Mouse (Mus musculus): Measurements from ENCODE around the gene Vsx1.

The Vsx1 gene

DNA sequence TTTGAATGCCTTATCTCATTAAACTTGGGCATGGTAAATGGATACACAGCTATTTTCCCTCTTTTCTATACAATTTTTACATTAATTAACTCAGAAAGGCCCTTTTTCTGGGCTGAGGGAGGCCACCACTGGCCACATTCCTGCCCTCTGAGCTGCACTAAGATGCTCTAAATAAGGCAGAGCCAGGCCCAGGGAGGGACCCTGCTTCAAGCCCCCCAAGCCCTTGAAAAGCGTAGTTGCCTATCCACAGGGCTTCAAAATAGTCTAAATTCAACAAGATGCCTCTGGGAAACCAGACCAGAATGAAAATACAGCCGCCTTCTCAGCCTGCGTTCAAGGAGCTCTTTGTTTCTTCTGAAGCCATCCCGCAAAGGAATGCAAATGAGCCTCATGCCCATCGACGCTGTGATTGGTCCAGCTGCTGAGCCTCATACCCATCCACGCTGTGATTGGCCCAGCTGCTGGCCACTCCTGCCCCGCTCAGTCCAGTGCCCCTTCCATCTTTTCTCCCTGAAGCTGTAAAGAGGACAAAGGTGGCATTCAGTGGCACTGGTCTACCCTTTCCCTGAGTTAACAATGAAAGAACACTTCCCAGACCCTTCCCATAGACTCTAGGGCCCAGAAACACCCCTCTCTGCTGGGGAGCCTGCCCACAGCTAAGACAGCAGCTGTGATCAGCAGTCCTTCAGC is 45.3 kb downstream of the Vsx1 start:
- peak; percentile 81 for DNase-seq (ENCODE audit: low read depth, low spot score)

DNA sequence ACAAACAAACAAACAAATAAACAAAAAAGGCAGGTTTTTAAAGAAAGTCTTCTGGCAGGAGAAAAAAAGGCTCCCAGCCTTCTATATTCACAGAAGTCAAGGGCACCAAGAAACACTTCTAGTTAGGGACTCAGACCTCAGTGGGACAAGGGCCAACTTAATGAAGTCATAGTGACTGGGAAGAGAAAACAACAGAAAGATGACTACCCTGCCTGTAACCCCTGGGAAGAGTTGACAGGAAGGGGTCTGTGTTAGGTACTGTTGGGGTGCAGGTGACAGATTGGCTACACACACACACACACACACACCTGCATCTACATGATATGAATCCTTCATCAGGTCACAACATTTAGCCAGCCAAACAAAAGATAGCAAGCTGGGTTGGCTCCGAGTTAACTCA is 46.0 kb downstream of the Vsx1 start:
- no peak for DNase-seq (ENCODE audit: low read depth, low spot score)

DNA sequence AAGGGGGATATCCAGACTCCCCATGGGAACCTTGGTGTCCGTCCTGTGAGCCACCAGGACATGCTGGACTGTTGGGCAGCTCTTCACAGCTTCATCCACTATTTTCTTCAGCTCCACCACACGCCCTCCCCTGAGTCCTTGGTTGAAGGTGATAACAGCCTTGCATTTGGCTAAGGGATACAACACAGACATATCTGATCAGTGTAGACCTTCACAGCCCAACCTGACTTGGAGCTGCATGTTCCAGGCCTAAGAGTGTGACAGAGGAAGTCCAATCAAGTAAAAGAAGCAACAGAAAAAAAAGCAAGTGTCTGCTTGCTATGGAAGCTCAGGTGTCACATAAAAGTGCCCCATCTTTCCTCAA is 50.8 kb downstream of the Vsx1 start:
- no peak for DNase-seq (ENCODE audit: low read depth, low spot score)

DNA sequence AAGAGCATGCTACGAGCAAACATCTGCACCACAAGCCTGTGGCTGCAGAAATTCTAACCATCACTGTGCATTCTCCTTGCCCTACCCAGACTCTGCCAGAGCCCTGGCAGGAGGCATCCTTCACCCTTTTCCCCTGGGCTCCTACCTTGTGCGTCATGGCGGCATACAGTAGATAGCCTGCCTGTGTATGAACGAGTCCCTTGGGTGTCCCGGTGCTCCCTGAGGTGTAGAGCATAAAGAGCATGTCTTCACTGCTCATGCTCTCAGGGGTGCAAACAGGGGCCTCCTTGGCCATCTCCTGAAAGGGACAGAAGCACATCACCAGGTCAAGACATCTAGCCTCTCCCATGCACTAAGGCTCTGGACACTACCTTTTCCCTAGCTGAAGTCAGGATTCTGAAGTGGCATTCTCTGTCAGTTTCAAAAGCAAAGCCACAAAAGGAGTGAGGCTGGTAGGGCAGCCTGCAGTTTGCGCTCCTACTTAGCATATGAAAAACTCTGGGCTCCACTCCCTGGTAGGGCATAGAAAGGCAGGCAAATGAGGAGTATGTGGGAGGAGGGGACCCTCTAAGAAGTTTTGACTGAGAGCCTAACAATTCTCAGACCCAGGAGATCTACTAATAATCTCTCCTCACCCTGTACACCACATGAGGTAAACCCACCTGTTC is 51.3 kb downstream of the Vsx1 start:
- no peak for DNase-seq (ENCODE audit: low read depth, low spot score)

DNA sequence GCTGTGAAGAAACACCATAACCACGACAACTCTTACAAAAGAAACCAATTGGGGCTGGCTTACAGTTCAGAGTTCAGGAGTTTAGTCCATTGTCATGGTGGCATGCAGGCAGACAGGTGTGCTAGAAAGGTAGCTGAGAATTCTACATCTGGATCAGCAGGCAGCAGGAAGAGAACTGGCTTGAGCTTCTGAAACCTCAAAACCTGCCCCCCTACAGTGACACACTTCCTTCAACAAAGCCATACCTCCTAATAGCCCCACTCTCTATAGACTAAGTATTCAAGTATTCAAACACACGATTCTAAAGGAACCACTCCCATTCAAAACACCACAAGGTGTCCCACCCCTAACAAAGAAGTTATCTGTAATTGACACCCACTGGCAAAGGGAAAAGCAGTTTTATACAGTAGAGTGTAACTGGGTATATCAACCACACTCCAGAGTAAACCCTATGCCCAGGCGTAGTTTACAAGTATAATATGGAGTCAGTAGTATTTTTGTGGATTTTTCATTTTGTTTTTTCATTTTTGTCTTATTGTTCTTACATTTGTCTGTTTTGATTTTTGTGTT is 53.2 kb downstream of the Vsx1 start:
- no peak for DNase-seq (ENCODE audit: low read depth, low spot score)

Measured in brain, embryonic 18.5 days (tissue).